Mouse (Mus musculus) CH12.LX (cell line): Measurements from ENCODE around the gene Zfp691. TPM values are rescaled to one million over a fixed set of nuclear protein-coding genes. Genes with fewer than 3 reads are reported as not detected.

ENCODE experiments used
- DNase-seq: peaks from one replicate; pipeline ENCODE4 v3.0.0-alpha.2; 2013; ENCODE audit errors: extremely low read depth
- H3K27ac ChIP-seq: 2 replicates; pipeline ENCODE4 v1.5.1; 2012; ENCODE audit warnings: low read depth, mild to moderate bottlenecking, control low read depth, moderate library complexity; ENCODE audit not compliant: insufficient read depth
- H3K27me3 ChIP-seq: replicated peaks from 2 replicates; pipeline ENCODE3; 2012; ENCODE audit warnings: inconsistent platforms
- H3K36me3 ChIP-seq, 2 experiments: replicated peaks in 1 of 2; 2 replicates each; pipeline versions ENCODE3 to v1.6.1; 2012; ENCODE audit warnings: inconsistent platforms in 1 of 2, low read length in 1 of 2, mild to moderate bottlenecking in 1 of 2, mixed read lengths in 1 of 2, moderate library complexity in 1 of 2; ENCODE audit not compliant: control insufficient read depth in 1 of 2, insufficient read depth in 1 of 2
- H3K4me1 ChIP-seq, 2 experiments: 2 replicates each; pipeline ENCODE4 v1.6.1; 2012; ENCODE audit warnings: inconsistent platforms in 1 of 2, moderate library complexity in 1 of 2; ENCODE audit not compliant: insufficient read depth in 2 of 2, control insufficient read depth in 1 of 2
- H3K4me2 ChIP-seq: 2 replicates; pipeline ENCODE4 v1.6.1; 2012; ENCODE audit warnings: low read depth, mild to moderate bottlenecking, control low read depth; ENCODE audit not compliant: poor library complexity, insufficient read depth, severe bottlenecking
- H3K4me3 ChIP-seq, 3 experiments: fragments of 150-350 bp in 1 of 3; sonication (generic) in 1 of 3; replicated peaks in 1 of 3; 2 replicates each; pipeline versions ENCODE3 to v1.5.1; 2011 to 2012; ENCODE audit warnings: low read depth in 2 of 3, low read length in 2 of 3, mild to moderate bottlenecking in 2 of 3, moderate library complexity in 2 of 3, control low read depth in 1 of 3, improper control_type of control experiment in 1 of 3, inconsistent platforms in 1 of 3, mixed read lengths in 1 of 3; ENCODE audit not compliant: poor library complexity in 1 of 3
- H3K79me2 ChIP-seq: replicated peaks from 2 replicates; pipeline ENCODE4 v1.6.1; 2012; ENCODE audit warnings: mild to moderate bottlenecking, moderate library complexity; ENCODE audit not compliant: control insufficient read depth, poor library complexity, insufficient read depth, severe bottlenecking; ENCODE audit errors: extremely low read depth
- H3K9ac ChIP-seq: 2 replicates; pipeline ENCODE4 v1.6.1; 2012; ENCODE audit warnings: low read depth, mild to moderate bottlenecking, control low read depth, moderate library complexity; ENCODE audit not compliant: insufficient read depth
- H3K9me3 ChIP-seq: replicated peaks from 2 replicates; pipeline ENCODE3; 2012; ENCODE audit warnings: low read length, inconsistent platforms, mixed read lengths
- CHD1 ChIP-seq: IDR thresholded peaks from 2 replicates; pipeline ENCODE4 v1.6.1; 2012; ENCODE audit warnings: low read depth, low read length, improper control_type of control experiment, inconsistent platforms
- CHD2 ChIP-seq: IDR thresholded peaks from 2 replicates; pipeline ENCODE4 v1.6.1; 2011; ENCODE audit warnings: low read length, improper control_type of control experiment
- CTCF ChIP-seq, 2 experiments: IDR thresholded peaks in 1 of 2; conservative IDR thresholded peaks in 1 of 2; 2 replicates each; pipeline ENCODE4 v1.5.1; 2011 to 2012; ENCODE audit warnings: low read depth in 2 of 2, low read length in 2 of 2, improper control_type of control experiment in 1 of 2, inconsistent platforms in 1 of 2, mild to moderate bottlenecking in 1 of 2, moderate library complexity in 1 of 2
- ETS1 ChIP-seq: conservative IDR thresholded peaks from 2 replicates; pipeline ENCODE4 v1.6.1; 2012; ENCODE audit warnings: low read depth, mild to moderate bottlenecking, inconsistent platforms, low read length, improper control_type of control experiment, moderate library complexity
- JUND ChIP-seq: conservative IDR thresholded peaks from 2 replicates; pipeline ENCODE4 v1.6.1; 2011; ENCODE audit warnings: low read depth, low read length, improper control_type of control experiment
- MAFK ChIP-seq: IDR thresholded peaks from 2 replicates; pipeline ENCODE4 v1.6.1; 2011; ENCODE audit warnings: low read length, improper control_type of control experiment; ENCODE audit not compliant: insufficient replicate concordance
- MAX ChIP-seq: IDR thresholded peaks from 2 replicates; pipeline ENCODE4 v1.6.1; 2011; ENCODE audit warnings: low read length, improper control_type of control experiment
- MEF2A ChIP-seq: IDR thresholded peaks from 2 replicates; pipeline ENCODE4 v1.6.1; 2014; ENCODE audit warnings: low read depth, mild to moderate bottlenecking, inconsistent platforms, low read length, improper control_type of control experiment, borderline replicate concordance
- NELFE ChIP-seq: IDR thresholded peaks from 2 replicates; pipeline ENCODE4 v1.6.1; 2011; ENCODE audit warnings: low read depth, low read length, improper control_type of control experiment
- NRF1 ChIP-seq: IDR thresholded peaks from 2 replicates; pipeline ENCODE4 v1.6.1; 2014; ENCODE audit warnings: low read depth, mild to moderate bottlenecking, inconsistent platforms, low read length, improper control_type of control experiment, moderate library complexity
- POLR2A ChIP-seq: IDR thresholded peaks from 2 replicates; pipeline ENCODE4 v1.6.1; 2011; ENCODE audit warnings: low read depth, mild to moderate bottlenecking, improper control_type of control experiment, low read length
- POLR2AphosphoS2 ChIP-seq: IDR thresholded peaks from 2 replicates; pipeline ENCODE4 v1.6.1; 2011; ENCODE audit warnings: low read depth, low read length, improper control_type of control experiment
- SIN3A ChIP-seq: IDR thresholded peaks from 2 replicates; pipeline ENCODE4 v1.6.1; 2012; ENCODE audit warnings: low read length, improper control_type of control experiment, inconsistent platforms
- TBP ChIP-seq: conservative IDR thresholded peaks from 2 replicates; pipeline ENCODE4 v1.6.1; 2011; ENCODE audit warnings: low read depth, low read length, improper control_type of control experiment
- TCF12 ChIP-seq: IDR thresholded peaks from 2 replicates; pipeline ENCODE4 v1.6.1; 2014; ENCODE audit warnings: low read depth, mild to moderate bottlenecking, inconsistent platforms, low read length, improper control_type of control experiment
- USF2 ChIP-seq: conservative IDR thresholded peaks from 2 replicates; pipeline ENCODE4 v1.6.1; 2011; ENCODE audit warnings: low read depth, low read length, improper control_type of control experiment
- ZC3H11A ChIP-seq: IDR thresholded peaks from 2 replicates; pipeline ENCODE4 v1.6.1; 2012; ENCODE audit warnings: low read depth, mild to moderate bottlenecking, inconsistent platforms, low read length, improper control_type of control experiment
- ZNF384 ChIP-seq: IDR thresholded peaks from 2 replicates; pipeline ENCODE4 v1.6.1; 2012; ENCODE audit warnings: low read depth, low read length, improper control_type of control experiment, inconsistent platforms
- dilution Hi-C: fragments of 300-500 bp; cut with MboI; formaldehyde crosslinking; loops from 2 replicates; pipeline ENCODE4 v1.14.3; 2020; ENCODE audit warnings: low sequenced_read_pairs; ENCODE audit not compliant: extremely low pct_unique_long_range_greater_than_20kb, extremely low pct_ligation_motif_present
- in situ Hi-C: fragments of 300-500 bp; cut with MboI; formaldehyde crosslinking; loops from 3 replicates; pipeline ENCODE4 v1.14.3; 2019; ENCODE audit warnings: low sequenced_read_pairs, low pct_ligation_motif_present, low pct_unique_long_range_greater_than_20kb, mixed read lengths
- polyA plus RNA-seq: library from polyadenylated mRNA; unstranded; fragments of >175 nt; gene quantifications from 2 replicates; pipeline ENCODE4 v1.2.1, GENCODE M21; 2012; ENCODE audit warnings: low read depth; ENCODE audit not compliant: insufficient read length
- total RNA-seq, 2 experiments: library from RNA; depleted of rRNA; stranded (reverse); fragments of 300-350 nt in 1 of 2; fragments of >200 nt in 1 of 2; gene quantifications; 2 replicates each; pipeline ENCODE4 v1.2.3; 2012 to 2014

The Zfp691 gene
- total and polyA plus RNA-seq, 3 experiments = 3.2 to 4.7 (median 4.0) TPM

GRCm38 (mm10) chr4:119131189-119131910 lies 42.6 kb downstream of the Zfp691 start:
- Histone ChIP-seq H3K4me2 (no peak overlapping the region), H3K9ac (no peak overlapping the region), H3K9me3 (no peaks in the 10 kb centered on the region), H3K27ac (no peak overlapping the region), H3K4me1 (peaks cover 7 to 55% of the 10 kb centered on the region in 2 experiments; a peak in 3 of 4 replicates), H3K27me3 (no peaks in the 10 kb centered on the region), H3K4me3 (no peak overlapping the region), H3K79me2 (no peaks in the 10 kb centered on the region), H3K36me3 (peaks cover 56 to 88% of the 10 kb centered on the region in 2 experiments)
- peak; percentile 47 for DNase-seq
- TF ChIP-seq MEF2A (no peak), NRF1 (no peak), CTCF (conservative IDR thresholded peaks at IDR 0.05 in 1 of 2, IDR thresholded peaks at IDR 0.05 in 1 of 2; ENCODE audit: low read depth in 2 of 2, low read length in 2 of 2) (no peak), CHD2 (no peak), NELFE (no peak), MAX (no peak), SIN3A (no peak), POLR2AphosphoS2 (no peak), USF2 (no peak), ETS1 (no peak), POLR2A (no peak), ZC3H11A (no peak), JUND (no peak), MAFK (no peak)
- dilution Hi-C loops = no loop called here
- in situ Hi-C loops = no loop called here

- no peak for TF ChIP-seq CHD1
- no peak for TF ChIP-seq TCF12
- no peak for TF ChIP-seq TBP
- TF ChIP-seq POLR2A = no peak
- TF ChIP-seq ZNF384 = no peak
- TF ChIP-seq, all 38 proteins: peak for 0
- no peak overlapping the region for H3K4me3 ChIP-seq
- no peak overlapping the region for H3K27ac ChIP-seq
- dilution Hi-C loops (no loop called here), in situ Hi-C loops (loop anchor here (10.0 kb wide), 1 partner anchor 124 kb away; no protein-coding TSS in a partner anchor)
- H3K4me2 ChIP-seq = no peak overlapping the region
- peaks cover 24 to 78% of the 10 kb centered on the region in 2 experiments for H3K4me1 ChIP-seq
- peaks cover 36 to 87% of the 10 kb centered on the region in 2 experiments for H3K36me3 ChIP-seq
- no peaks in the 10 kb centered on the region for H3K79me2 ChIP-seq
- H3K27me3 ChIP-seq = no peaks in the 10 kb centered on the region
- DNase-seq = no peak
- H3K9ac ChIP-seq = no peak overlapping the region
- no peaks in the 10 kb centered on the region for H3K9me3 ChIP-seq
Measured at GRCm38 (mm10) chr4:119129096-119129495, 44.9 kb downstream of the Zfp691 start.
